Mouse (Mus musculus): ENCODE data around the gene Sipa1l3. TPM values are rescaled to one million over a fixed set of nuclear protein-coding genes. Genes with fewer than 3 reads are reported as not detected.

Sipa1l3 gene
- polyA plus RNA-seq, 1 experiment, result 93.0 TPM

GRCm38 (mm10) chr7:29447147-29447829 lies 71.2 kb downstream of the Sipa1l3 start:
- TF ChIP-seq POLR2A (IDR thresholded peaks at IDR 0.05; ENCODE audit: control insufficient read depth, extremely low read depth, insufficient read depth, low read length, poor library complexity), result no peak
- no peak for TF ChIP-seq CTCF (IDR thresholded peaks at IDR 0.05; ENCODE audit: borderline replicate concordance, control insufficient read depth, extremely low read depth, insufficient read depth, low read length, poor library complexity)
- H3K36me3 ChIP-seq (ENCODE audit: control insufficient read depth, insufficient read depth, low read length), result no peaks in the 10 kb centered on the region
- H3K27me3 ChIP-seq (ENCODE audit: control insufficient read depth, insufficient read depth, low read length), result no peaks in the 10 kb centered on the region
- no peak overlapping the region for H3K27ac ChIP-seq (ENCODE audit: control insufficient read depth, insufficient read depth, low read length)
- H3K4me1 ChIP-seq (replicated peaks; ENCODE audit: control insufficient read depth, insufficient read depth, low read length), result peaks cover 7% of the 10 kb centered on the region
- 57% methylated on average over 11 of the region's 11 CpGs for WGBS
- no peak for DNase-seq
- no peak overlapping the region for H3K4me3 ChIP-seq (ENCODE audit: control insufficient read depth, insufficient read depth, low read length)

- Histone ChIP-seq H3K4me3 (ENCODE audit: control insufficient read depth, insufficient read depth, low read length) (no peak overlapping the region), H3K4me1 (replicated peaks; ENCODE audit: control insufficient read depth, insufficient read depth, low read length) (peaks cover 2% of the 10 kb centered on the region; the same call in 1 of the 2 replicates), H3K27me3 (ENCODE audit: control insufficient read depth, insufficient read depth, low read length) (no peaks in the 10 kb centered on the region), H3K36me3 (ENCODE audit: control insufficient read depth, insufficient read depth, low read length) (no peaks in the 10 kb centered on the region), H3K27ac (ENCODE audit: control insufficient read depth, insufficient read depth, low read length) (no peak overlapping the region)
- DNase-seq, result no peak
- TF ChIP-seq POLR2A (IDR thresholded peaks at IDR 0.05; ENCODE audit: control insufficient read depth, extremely low read depth, insufficient read depth, low read length, poor library complexity) (no peak), CTCF (IDR thresholded peaks at IDR 0.05; ENCODE audit: borderline replicate concordance, control insufficient read depth, extremely low read depth, insufficient read depth, low read length, poor library complexity) (no peak)
- WGBS, result 77% methylated on average over 4 of the region's 4 CpGs
Measured at GRCm38 (mm10) chr7:29446156-29446555, 72.3 kb downstream of the Sipa1l3 start.

DNA sequence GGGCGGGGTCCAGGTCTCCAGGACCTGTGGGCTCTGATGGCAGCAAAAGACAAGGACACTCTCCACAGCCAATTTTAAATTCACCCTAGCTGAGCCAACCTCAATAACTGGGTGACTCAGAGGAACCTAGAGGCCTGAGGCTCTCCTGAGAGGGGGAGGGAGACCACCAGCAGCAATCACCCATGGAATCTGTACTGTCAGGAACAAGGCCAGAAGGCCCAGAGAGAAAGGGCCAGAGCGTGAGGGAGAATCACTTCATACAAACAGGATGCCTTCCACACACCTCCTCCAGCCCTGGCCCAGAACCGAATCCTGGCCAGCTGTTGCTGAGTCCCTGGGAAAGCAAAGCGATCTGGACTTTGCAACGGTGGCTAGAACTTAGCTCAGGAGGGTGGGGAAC lies 73.9 kb downstream of the Sipa1l3 start:
- no peak for TF ChIP-seq CTCF (IDR thresholded peaks at IDR 0.05; ENCODE audit: borderline replicate concordance, control insufficient read depth, extremely low read depth, insufficient read depth, low read length, poor library complexity)
- no peak for TF ChIP-seq POLR2A (IDR thresholded peaks at IDR 0.05; ENCODE audit: control insufficient read depth, extremely low read depth, insufficient read depth, low read length, poor library complexity)
- H3K4me3 ChIP-seq (ENCODE audit: control insufficient read depth, insufficient read depth, low read length), result no peak overlapping the region
- no peaks in the 10 kb centered on the region for H3K36me3 ChIP-seq (ENCODE audit: control insufficient read depth, insufficient read depth, low read length)
- 92% methylated on average over 5 of the region's 5 CpGs for WGBS
- H3K27me3 ChIP-seq (ENCODE audit: control insufficient read depth, insufficient read depth, low read length), result no peaks in the 10 kb centered on the region
- no peak for DNase-seq
- no peak overlapping the region for H3K27ac ChIP-seq (ENCODE audit: control insufficient read depth, insufficient read depth, low read length)
- peaks cover 2% of the 10 kb centered on the region; the same call in 1 of the 2 replicates for H3K4me1 ChIP-seq (replicated peaks; ENCODE audit: control insufficient read depth, insufficient read depth, low read length)

DNA sequence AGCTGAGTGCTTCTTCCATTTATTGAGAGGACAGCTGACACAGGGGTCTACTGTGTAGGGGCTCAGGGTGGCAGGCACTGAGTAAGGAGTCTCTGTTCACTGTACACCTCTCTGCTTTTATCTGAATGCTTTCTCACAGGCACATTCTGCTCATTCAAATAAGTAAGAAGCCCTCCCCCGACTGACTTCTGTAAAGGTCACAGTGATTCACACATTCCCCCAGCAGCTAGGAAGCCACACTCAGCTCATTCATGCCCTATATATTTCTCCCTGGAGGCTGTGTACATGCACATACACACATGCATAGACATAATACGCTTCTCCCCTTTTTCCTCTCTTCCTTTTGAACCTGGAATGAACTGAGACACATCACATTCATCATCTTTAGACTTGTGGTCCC lies 74.4 kb downstream of the Sipa1l3 start:
- 66% methylated on average over 2 of the region's 2 CpGs for WGBS
- H3K4me1 ChIP-seq (replicated peaks; ENCODE audit: control insufficient read depth, insufficient read depth, low read length), result peaks cover 2% of the 10 kb centered on the region; the same call in 1 of the 2 replicates
- no peak overlapping the region for H3K4me3 ChIP-seq (ENCODE audit: control insufficient read depth, insufficient read depth, low read length)
- H3K36me3 ChIP-seq (ENCODE audit: control insufficient read depth, insufficient read depth, low read length), result no peaks in the 10 kb centered on the region
- H3K27me3 ChIP-seq (ENCODE audit: control insufficient read depth, insufficient read depth, low read length), result no peaks in the 10 kb centered on the region
- TF ChIP-seq CTCF (IDR thresholded peaks at IDR 0.05; ENCODE audit: borderline replicate concordance, control insufficient read depth, extremely low read depth, insufficient read depth, low read length, poor library complexity), result no peak
- TF ChIP-seq POLR2A (IDR thresholded peaks at IDR 0.05; ENCODE audit: control insufficient read depth, extremely low read depth, insufficient read depth, low read length, poor library complexity), result no peak
- H3K27ac ChIP-seq (ENCODE audit: control insufficient read depth, insufficient read depth, low read length), result no peak overlapping the region
- DNase-seq, result no peak

GRCm38 (mm10) chr7:29441793-29442192 lies 76.6 kb downstream of the Sipa1l3 start:
- WGBS, result 87% methylated on average over 9 of the region's 9 CpGs
- H3K4me3 ChIP-seq (ENCODE audit: control insufficient read depth, insufficient read depth, low read length), result no peak overlapping the region
- H3K27me3 ChIP-seq (ENCODE audit: control insufficient read depth, insufficient read depth, low read length), result no peaks in the 10 kb centered on the region
- no peak overlapping the region for H3K27ac ChIP-seq (ENCODE audit: control insufficient read depth, insufficient read depth, low read length)
- TF ChIP-seq POLR2A (IDR thresholded peaks at IDR 0.05; ENCODE audit: control insufficient read depth, extremely low read depth, insufficient read depth, low read length, poor library complexity) (no peak), CTCF (IDR thresholded peaks at IDR 0.05; ENCODE audit: borderline replicate concordance, control insufficient read depth, extremely low read depth, insufficient read depth, low read length, poor library complexity) (no peak)
- H3K36me3 ChIP-seq (ENCODE audit: control insufficient read depth, insufficient read depth, low read length), result no peaks in the 10 kb centered on the region
- no peaks in the 10 kb centered on the region for H3K4me1 ChIP-seq (replicated peaks; ENCODE audit: control insufficient read depth, insufficient read depth, low read length)
- DNase-seq, result no peak

- 86% methylated on average over 9 of the region's 9 CpGs for WGBS
Measured at GRCm38 (mm10) chr7:29441151-29441550, 77.3 kb downstream of the Sipa1l3 start.

More at GRCm38 (mm10) chr7:29441151-29441550, 77.3 kb downstream of the Sipa1l3 start:
- Histone ChIP-seq H3K27ac (ENCODE audit: control insufficient read depth, insufficient read depth, low read length) (no peak overlapping the region), H3K4me1 (replicated peaks; ENCODE audit: control insufficient read depth, insufficient read depth, low read length) (no peaks in the 10 kb centered on the region), H3K27me3 (ENCODE audit: control insufficient read depth, insufficient read depth, low read length) (no peaks in the 10 kb centered on the region), H3K4me3 (ENCODE audit: control insufficient read depth, insufficient read depth, low read length) (no peak overlapping the region), H3K36me3 (ENCODE audit: control insufficient read depth, insufficient read depth, low read length) (no peaks in the 10 kb centered on the region)
- TF ChIP-seq POLR2A (IDR thresholded peaks at IDR 0.05; ENCODE audit: control insufficient read depth, extremely low read depth, insufficient read depth, low read length, poor library complexity) (no peak), CTCF (IDR thresholded peaks at IDR 0.05; ENCODE audit: borderline replicate concordance, control insufficient read depth, extremely low read depth, insufficient read depth, low read length, poor library complexity) (no peak)
- no peak for DNase-seq

Data from thymus, adult 2 months (tissue).